8 mouse cellular contexts compared by ENCODE assay signal in the genomic region with DNA sequence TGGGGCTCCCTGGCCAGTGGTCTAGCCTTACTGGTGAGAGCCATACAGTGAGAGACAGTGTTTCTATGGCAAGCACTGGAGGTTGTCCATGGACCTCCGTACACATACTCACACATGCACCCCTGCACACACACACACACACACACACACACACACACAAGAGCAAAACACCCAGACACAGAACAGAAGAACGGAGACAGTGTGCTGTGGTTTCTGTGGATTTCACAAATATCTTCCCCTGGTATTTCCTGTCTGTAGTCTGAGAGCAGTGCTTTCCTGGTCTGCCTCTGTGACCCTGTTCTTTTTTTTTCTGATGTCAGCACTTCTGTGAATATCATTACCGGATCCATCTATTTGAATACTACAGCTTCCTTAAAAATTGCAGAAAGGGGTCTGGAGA. TPM values are rescaled to one million over a fixed set of nuclear protein-coding genes. Genes with fewer than 3 reads are reported as not detected.
DNase-seq lines count a peak whose midpoint lies in the region; ATAC-seq and TF ChIP-seq lines count a peak whose summit lies in the region.
"Had no signal": no experiment of that assay in that cellular context is flagged by ENCODE, and none has a peak within 500 bp of the region (broad histone marks: within the 10 kb centered on the region; RNA-seq: fewer than 3 reads in every experiment).

No protein-coding gene starts in this region.

- H3K9ac ChIP-seq in neural tube, embryonic 11.5 days (ENCODE audit: low read length), result no peak overlapping the region
- H3K9ac ChIP-seq in neural tube, embryonic 15.5 days (replicated peaks), result no peak overlapping the region
- no peak overlapping the region for H3K9ac ChIP-seq in embryonic facial prominence, embryonic 12.5 days
- H3K9ac ChIP-seq in liver, embryonic 16.5 days (ENCODE audit: low read depth, low read length), result no peak overlapping the region

- no peaks in the 10 kb centered on the region for H3K4me1 ChIP-seq in neural tube, embryonic 11.5 days (ENCODE audit: control insufficient read depth, insufficient read depth, low read length)
- H3K4me1 ChIP-seq in neural tube, embryonic 15.5 days, result no peaks in the 10 kb centered on the region
- H3K4me1 ChIP-seq in embryonic facial prominence, embryonic 12.5 days, result no peaks in the 10 kb centered on the region
- peaks cover 42% of the 10 kb centered on the region for H3K4me1 ChIP-seq in liver, embryonic 16.5 days (ENCODE audit: control insufficient read depth, low read depth, low read length)

- no peaks in the 10 kb centered on the region for H3K36me3 ChIP-seq in neural tube, embryonic 11.5 days (ENCODE audit: control insufficient read depth, insufficient read depth, low read length)
- no peaks in the 10 kb centered on the region for H3K36me3 ChIP-seq in neural tube, embryonic 15.5 days
- H3K36me3 ChIP-seq in embryonic facial prominence, embryonic 12.5 days, result no peaks in the 10 kb centered on the region
- H3K36me3 ChIP-seq in liver, embryonic 16.5 days (ENCODE audit: control insufficient read depth, insufficient read depth), result no peaks in the 10 kb centered on the region

- 74% methylated on average over 3 of the region's 3 CpGs for WGBS in neural tube, embryonic 11.5 days
- 83% methylated on average over 3 of the region's 3 CpGs for WGBS in neural tube, embryonic 15.5 days
- WGBS in embryonic facial prominence, embryonic 12.5 days, result 50% methylated on average over 3 of the region's 3 CpGs
- WGBS in liver, embryonic 16.5 days (ENCODE audit: insufficient replicate concordance), result 11% methylated on average over 3 of the region's 3 CpGs

- no peak overlapping the region for H3K4me3 ChIP-seq in neural tube, embryonic 11.5 days (ENCODE audit: low read depth, low read length)
- no peak overlapping the region for H3K4me3 ChIP-seq in neural tube, embryonic 15.5 days (replicated peaks)
- H3K4me3 ChIP-seq in embryonic facial prominence, embryonic 12.5 days, result no peak overlapping the region
- H3K4me3 ChIP-seq in liver, embryonic 16.5 days (ENCODE audit: low read depth, low read length), result no peak overlapping the region
- H3K4me3 ChIP-seq in left cerebral cortex, adult 2 months, result no peak overlapping the region

- DNase-seq in neural tube, embryonic 11.5 days (ENCODE audit: low spot score), result peak; percentile 10
- DNase-seq in yolk sac, embryonic 10.5 days (ENCODE audit: low spot score), result peak; percentile 41
- no peak for DNase-seq in left cerebral cortex, adult 2 months (ENCODE audit: extremely low spot score in 1 of 2, low spot score in 2 of 2)
- DNase-seq in gastrocnemius, postnatal 14 days, result no peak

- intact Hi-C loops in left cerebral cortex, adult 2 months (cut with DNase I), result no loop called here
- intact Hi-C loops in gastrocnemius, postnatal 14 days (cut with DNase I; ENCODE audit: low total_unique reads), result loop anchor here (10.0 kb wide), 1 partner anchor 181 kb away; no protein-coding TSS in a partner anchor

- no peaks in the 10 kb centered on the region for H3K9me3 ChIP-seq in neural tube, embryonic 11.5 days (ENCODE audit: control insufficient read depth, low read length)
- H3K9me3 ChIP-seq in neural tube, embryonic 15.5 days (replicated peaks), result no peaks in the 10 kb centered on the region
- H3K9me3 ChIP-seq in embryonic facial prominence, embryonic 12.5 days, result no peaks in the 10 kb centered on the region
- no peaks in the 10 kb centered on the region for H3K9me3 ChIP-seq in liver, embryonic 16.5 days (replicated peaks; ENCODE audit: control insufficient read depth, low read length)

- TF ChIP-seq CTCF in left cerebral cortex, adult 2 months (IDR thresholded peaks at IDR 0.05), result no peak

- no peaks in the 10 kb centered on the region for H3K27me3 ChIP-seq in neural tube, embryonic 11.5 days (ENCODE audit: control insufficient read depth, insufficient read depth, low read length)
- no peaks in the 10 kb centered on the region for H3K27me3 ChIP-seq in neural tube, embryonic 15.5 days (replicated peaks)
- H3K27me3 ChIP-seq in embryonic facial prominence, embryonic 12.5 days, result no peaks in the 10 kb centered on the region
- H3K27me3 ChIP-seq in liver, embryonic 16.5 days (ENCODE audit: control insufficient read depth, insufficient read depth, low read depth, low read length), result no peaks in the 10 kb centered on the region

- no peak for ATAC-seq in neural tube, embryonic 11.5 days (ENCODE audit: insufficient read depth, low FRiP score, low TSS enrichment)
- no peak for ATAC-seq in neural tube, embryonic 15.5 days (ENCODE audit: low FRiP score)
- no peak for ATAC-seq in embryonic facial prominence, embryonic 12.5 days (ENCODE audit: insufficient number of reproducible peaks, insufficient read depth, low FRiP score, low TSS enrichment)
- no peak for ATAC-seq in liver, embryonic 16.5 days (ENCODE audit: low read depth)

- no peak overlapping the region for H3K4me2 ChIP-seq in neural tube, embryonic 11.5 days (ENCODE audit: low read depth)
- H3K4me2 ChIP-seq in neural tube, embryonic 15.5 days, result no peak overlapping the region
- no peak overlapping the region for H3K4me2 ChIP-seq in embryonic facial prominence, embryonic 12.5 days (replicated peaks)
- H3K4me2 ChIP-seq in liver, embryonic 16.5 days (ENCODE audit: low read depth, low read length), result no peak overlapping the region

- no peak overlapping the region for H3K27ac ChIP-seq in neural tube, embryonic 11.5 days (ENCODE audit: low read depth, low read length)
- H3K27ac ChIP-seq in neural tube, embryonic 15.5 days (replicated peaks), result no peak overlapping the region
- peak overlapping the region; percentile 48; the same call in 1 of the 2 replicates for H3K27ac ChIP-seq in embryonic facial prominence, embryonic 12.5 days
- peak overlapping the region; percentile 52 for H3K27ac ChIP-seq in liver, embryonic 16.5 days (ENCODE audit: low read length)
- no peak overlapping the region for H3K27ac ChIP-seq in left cerebral cortex, adult 2 months

RNA-seq across cellular contexts. Expression of a gene that starts 2.9 kb away (rescaled TPM):
- 8.3 and 8.8 TPM in 2 replicates for polyA plus RNA-seq in neural tube, embryonic 11.5 days (2014; fragmentation: Nextera tagmentation; extraction: Ambion mirVana)
- polyA plus RNA-seq in neural tube, embryonic 15.5 days (2015; fragmentation: Nextera tagmentation; extraction: Ambion mirVana), result 22.4 and 25.4 TPM in 2 replicates
- 8.7 and 9.4 TPM in 2 replicates for polyA plus RNA-seq in embryonic facial prominence, embryonic 12.5 days (2016; fragmentation: Nextera tagmentation; extraction: Ambion mirVana)
- 38.4 and 38.5 TPM in 2 replicates for polyA plus RNA-seq in liver, embryonic 16.5 days (2015; fragmentation: Nextera tagmentation; extraction: Ambion mirVana)
- 10 to 100 TPM; 55.2 to 56.9 TPM for total RNA-seq in left cerebral cortex, adult 2 months (2021)
- total RNA-seq in gastrocnemius, postnatal 14 days (2021), result 1 to 10 TPM; 3.5 to 3.8 TPM

RNA-seq across cellular contexts. Expression of a gene that starts 24.6 kb away (rescaled TPM):
- polyA plus RNA-seq in neural tube, embryonic 11.5 days (2014; fragmentation: Nextera tagmentation; extraction: Ambion mirVana), result 7.3 and 8.4 TPM in 2 replicates
- 10.7 and 12.0 TPM in 2 replicates for polyA plus RNA-seq in neural tube, embryonic 15.5 days (2015; fragmentation: Nextera tagmentation; extraction: Ambion mirVana)
- polyA plus RNA-seq in embryonic facial prominence, embryonic 12.5 days (2016; fragmentation: Nextera tagmentation; extraction: Ambion mirVana), result 20.2 and 25.7 TPM in 2 replicates
- 1.0 and 1.3 TPM in 2 replicates for polyA plus RNA-seq in liver, embryonic 16.5 days (2015; fragmentation: Nextera tagmentation; extraction: Ambion mirVana)
- 1 to 10 TPM; 4.3 to 5.5 TPM for total RNA-seq in left cerebral cortex, adult 2 months (2021)
- 10 to 100 TPM; 19.3 to 21.5 TPM for total RNA-seq in gastrocnemius, postnatal 14 days (2021)

RNA-seq across cellular contexts. Expression of a gene that starts 35.8 kb away (rescaled TPM):
- not detected in 2 replicates for polyA plus RNA-seq in neural tube, embryonic 11.5 days (2014; fragmentation: Nextera tagmentation; extraction: Ambion mirVana)
- polyA plus RNA-seq in neural tube, embryonic 15.5 days (2015; fragmentation: Nextera tagmentation; extraction: Ambion mirVana), result not detected in 2 replicates
- polyA plus RNA-seq in embryonic facial prominence, embryonic 12.5 days (2016; fragmentation: Nextera tagmentation; extraction: Ambion mirVana), result not detected in 2 replicates
- not detected in 2 replicates for polyA plus RNA-seq in liver, embryonic 16.5 days (2015; fragmentation: Nextera tagmentation; extraction: Ambion mirVana)
- total RNA-seq in left cerebral cortex, adult 2 months (2021), result not detected
- not detected for total RNA-seq in gastrocnemius, postnatal 14 days (2021)
- polyA plus RNA-seq: heart, postnatal 0 days had no signal

Comparison
In these comparisons a context has a peak if more than half of its experiments do, and no peak if none do; other contexts are left out.
1. DNase-seq: peak in neural tube, embryonic 11.5 days (single experiment) and yolk sac, embryonic 10.5 days (single experiment); none in left cerebral cortex, adult 2 months (0 of 2) and gastrocnemius, postnatal 14 days (single experiment).
2. H3K27ac ChIP-seq: peak in embryonic facial prominence, embryonic 12.5 days (single experiment) and liver, embryonic 16.5 days (single experiment); none in neural tube, embryonic 11.5 days (single experiment), neural tube, embryonic 15.5 days (single experiment) and left cerebral cortex, adult 2 months (single experiment).